In genomic region chr5:124310091-124310490, GRCm38 (mm10) we compare ENCODE assay signal across 23 mouse cellular contexts. TPM values are rescaled to one million over a fixed set of nuclear protein-coding genes. Genes with fewer than 3 reads are reported as not detected.
A peak's percentile ranks its signal among the peaks of the same experiment; 100 is the strongest.
DNase-seq lines count a peak whose midpoint lies in the region; ATAC-seq and TF ChIP-seq lines count a peak whose summit lies in the region.
"Had no signal": no experiment of that assay in that cellular context is flagged by ENCODE, and none has a peak within 500 bp of the region (broad histone marks: within the 10 kb centered on the region; RNA-seq: fewer than 3 reads in every experiment).

No protein-coding gene starts in this region.

- TF ChIP-seq CTCF in hindbrain, postnatal 0 days (IDR thresholded peaks at IDR 0.05; ENCODE audit: low read depth): no peak

- no peak overlapping the region for H3K9ac ChIP-seq in hindbrain, postnatal 0 days (replicated peaks; ENCODE audit: low read length)
- H3K9ac ChIP-seq: embryonic facial prominence, embryonic 13.5 days; embryonic facial prominence, embryonic 15.5 days; forebrain, embryonic 12.5 days had no signal

- H3K4me2 ChIP-seq in hindbrain, postnatal 0 days (ENCODE audit: low read depth, low read length): no peak overlapping the region
- H3K4me2 ChIP-seq: embryonic facial prominence, embryonic 13.5 days; embryonic facial prominence, embryonic 15.5 days; forebrain, embryonic 12.5 days had no signal

- H3K4me1 ChIP-seq in hindbrain, postnatal 0 days (ENCODE audit: insufficient read depth, low read length): no peaks in the 10 kb centered on the region
- H3K4me1 ChIP-seq: embryonic facial prominence, embryonic 13.5 days; embryonic facial prominence, embryonic 15.5 days; forebrain, embryonic 12.5 days had no signal

- H3K27ac ChIP-seq in hindbrain, postnatal 0 days: no peak overlapping the region
- H3K27ac ChIP-seq: embryonic facial prominence, embryonic 13.5 days; embryonic facial prominence, embryonic 15.5 days; forebrain, embryonic 10.5 days; forebrain, embryonic 12.5 days had no signal

- H3K4me3 ChIP-seq in hindbrain, postnatal 0 days (ENCODE audit: low read length): no peak overlapping the region
- H3K4me3 ChIP-seq: embryonic facial prominence, embryonic 13.5 days; embryonic facial prominence, embryonic 15.5 days; forebrain, embryonic 10.5 days; forebrain, embryonic 12.5 days had no signal

- DNase-seq in 3134 (ENCODE audit: extremely low read depth, insufficient read length, low spot score): peak; percentile 54
- peak; percentile 48 for DNase-seq in 416B (ENCODE audit: low read depth)
- peak; percentile 24 for DNase-seq in brain, adult 2 months (ENCODE audit: low read depth, low spot score)
- DNase-seq in hindbrain, postnatal 0 days (ENCODE audit: low spot score): no peak
- DNase-seq: adrenal gland, adult 8-10 months; adrenal gland, postnatal 14 days; adrenal gland, postnatal 36 days; cerebellum, adult 11 months; cerebellum, adult 18-20 months; cerebellum, adult 8-10 months; cerebellum, adult 9-11 months; cerebellum, postnatal 14 days; cerebellum, postnatal 36 days; embryo, embryonic 11 days had no signal

- peaks cover 45% of the 10 kb centered on the region for H3K36me3 ChIP-seq in hindbrain, postnatal 0 days (ENCODE audit: insufficient read depth, low read length)

- H3K27me3 ChIP-seq in hindbrain, postnatal 0 days (ENCODE audit: insufficient read depth, low read length): no peaks in the 10 kb centered on the region
- H3K27me3 ChIP-seq: embryonic facial prominence, embryonic 13.5 days; embryonic facial prominence, embryonic 15.5 days; Patski had no signal

- ATAC-seq in hindbrain, postnatal 0 days: no peak
- no peak for ATAC-seq in erythroid progenitor cell, adult 5-6 weeks (replicated peaks; ENCODE audit: low FRiP score, poor library complexity, severe bottlenecking)
- ATAC-seq: activated CD4-positive, CD25-positive, alpha-beta regulatory T cell, adult 4 months; forebrain, embryonic 14.5 days; forebrain, embryonic 16.5 days; Patski had no signal

- 95% methylated on average over 11 of the region's 11 CpGs for WGBS in hindbrain, postnatal 0 days

- H3K9me3 ChIP-seq in hindbrain, postnatal 0 days (ENCODE audit: low read length): no peaks in the 10 kb centered on the region
- H3K9me3 ChIP-seq: embryonic facial prominence, embryonic 13.5 days; embryonic facial prominence, embryonic 15.5 days had no signal

RNA-seq across cellular contexts. Expression of gene Mphosph9, which starts 17.7 kb away (rescaled TPM):
- 13.4 and 20.7 TPM in 2 replicates for total RNA-seq in hindbrain, postnatal 0 days (2014; rRNA removed)
- polyA plus RNA-seq in hindbrain, postnatal 0 days (2015; fragmentation: Nextera tagmentation; extraction: Ambion mirVana): 9.2 and 11.1 TPM in 2 replicates
- total RNA-seq in erythroid progenitor cell, adult 5-6 weeks (2015; ENCODE audit: low replicate concordance): 39.0 and 47.6 TPM in 2 replicates
- total RNA-seq in erythroid progenitor cell, adult 5-6 weeks (2017; ENCODE audit: low replicate concordance): 54.2 and 56.6 TPM in 2 replicates

RNA-seq across cellular contexts. Expression of gene 2810006K23Rik, which starts 17.8 kb away (rescaled TPM):
- 8.1 and 12.0 TPM in 2 replicates for total RNA-seq in hindbrain, postnatal 0 days (2014; rRNA removed)
- polyA plus RNA-seq in hindbrain, postnatal 0 days (2015; fragmentation: Nextera tagmentation; extraction: Ambion mirVana): 9.7 and 11.3 TPM in 2 replicates
- 2.9 and 8.4 TPM in 2 replicates for total RNA-seq in erythroid progenitor cell, adult 5-6 weeks (2015; ENCODE audit: low replicate concordance)
- 5.1 and 6.2 TPM in 2 replicates for total RNA-seq in erythroid progenitor cell, adult 5-6 weeks (2017; ENCODE audit: low replicate concordance)

RNA-seq across cellular contexts. Expression of gene Cdk2ap1, which starts 52.8 kb away (rescaled TPM):
- total RNA-seq in hindbrain, postnatal 0 days (2014; rRNA removed): 209 and 223 TPM in 2 replicates
- 102 and 109 TPM in 2 replicates for polyA plus RNA-seq in hindbrain, postnatal 0 days (2015; fragmentation: Nextera tagmentation; extraction: Ambion mirVana)
- total RNA-seq in erythroid progenitor cell, adult 5-6 weeks (2015; ENCODE audit: low replicate concordance): 80.5 and 89.0 TPM in 2 replicates
- 70.8 and 92.4 TPM in 2 replicates for total RNA-seq in erythroid progenitor cell, adult 5-6 weeks (2017; ENCODE audit: low replicate concordance)
